Mouse (Mus musculus) effector memory CD4-positive, alpha-beta T cell, adult 5 months (primary cell): Measurements from ENCODE around the gene Rpgrip1l. TPM values are rescaled to one million over a fixed set of nuclear protein-coding genes. Genes with fewer than 3 reads are reported as not detected.

ENCODE experiments used
- polyA plus RNA-seq: library from polyadenylated mRNA; unstranded; fragments of 100-300 nt; shearing (Covaris generic); gene quantifications from one replicate; pipeline ENCODE4 v1.2.1, GENCODE M21; 2017

Gene Rpgrip1l
- 3.7 TPM for polyA plus RNA-seq

DNA sequence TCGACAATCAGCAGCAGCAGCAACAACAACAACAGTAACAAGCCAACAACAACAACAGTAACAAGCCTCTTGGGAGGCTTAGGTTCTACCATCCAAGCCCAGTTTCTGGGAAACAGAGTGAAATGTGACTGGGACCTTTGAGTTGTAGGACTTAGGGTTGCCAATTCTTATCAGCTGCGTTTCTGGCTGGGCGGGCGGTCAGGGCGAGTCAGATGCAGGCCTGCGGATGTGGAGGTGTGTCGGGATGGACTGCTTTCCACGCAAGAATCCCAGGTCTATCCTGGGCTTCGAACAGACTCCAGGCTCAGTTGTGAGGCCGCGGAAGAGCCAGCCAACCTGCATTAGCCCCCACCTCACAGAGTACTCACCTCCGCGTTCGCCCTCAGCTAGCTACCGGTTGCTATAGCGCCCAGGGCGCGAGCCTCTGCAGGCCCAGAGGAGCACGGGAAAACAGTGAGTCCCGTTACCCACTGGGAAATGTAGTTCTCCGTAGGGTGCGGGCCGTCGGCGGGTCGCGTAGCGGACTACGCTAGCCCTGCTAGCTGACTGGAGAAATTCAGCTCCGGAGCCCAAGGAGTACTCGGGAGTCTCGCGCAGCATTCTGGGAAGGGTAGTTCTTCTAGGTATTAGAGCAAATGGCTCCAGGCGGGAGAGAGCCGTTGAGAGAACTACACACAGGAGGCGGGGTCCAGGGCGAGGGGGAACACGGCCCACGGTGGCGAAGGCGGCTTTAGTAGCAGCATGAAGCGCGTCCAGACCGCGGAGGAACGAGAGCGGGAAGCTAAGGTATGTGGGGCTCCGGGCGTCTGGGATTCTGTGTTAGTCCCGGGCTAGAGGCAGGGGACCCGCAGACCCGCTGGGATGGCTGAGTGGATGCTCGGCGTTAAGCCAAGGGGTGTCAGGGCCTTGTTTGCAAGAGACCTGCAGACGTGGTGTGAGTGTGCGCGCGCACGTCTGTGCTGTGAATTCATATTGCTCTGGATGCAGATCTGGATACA lies at the start of gene Rpgrip1l, which contains the start of gene Fto:
Rpgrip1l (minus strand) TSS at position 428 of the 998 bp plus-strand sequence.
Fto (plus strand) TSS at position 691 of the 998 bp plus-strand sequence.

DNA sequence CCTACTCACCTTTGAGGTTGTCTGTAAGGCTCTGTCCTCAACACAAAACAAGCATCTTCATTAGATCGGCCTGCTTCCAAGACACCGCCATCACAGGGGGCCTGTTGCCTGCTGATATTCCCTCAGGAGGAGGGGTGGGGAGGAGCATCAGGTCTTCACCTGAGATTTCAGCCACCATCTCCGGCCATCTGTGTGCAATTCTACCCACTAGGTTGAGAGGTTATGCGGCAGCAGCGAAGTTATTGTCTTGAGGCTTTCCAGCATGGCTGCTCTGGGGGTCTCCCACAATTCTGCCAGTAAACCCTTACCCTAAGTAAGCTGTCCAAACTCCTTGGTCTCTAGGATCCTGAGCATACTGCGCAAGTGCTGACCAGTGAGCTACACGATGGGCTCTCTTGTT lies 113.2 kb downstream of the Rpgrip1l start, which contains the start of gene Aktip:
Aktip (minus strand) TSS at position 101 of the 400 bp plus-strand sequence.

Other genes with a start within 250 kb of the Rpgrip1l start
- 88.0 TPM for gene Rbl2, start 243.2 kb downstream of the Rpgrip1l start, polyA plus RNA-seq
- gene Aktip, start 113.3 kb downstream of the Rpgrip1l start, polyA plus RNA-seq: 15.3 TPM
- 62.7 TPM for gene Fto, start 263 bp upstream of the Rpgrip1l start, polyA plus RNA-seq